Mouse (Mus musculus): ENCODE measurements around the gene Gpr165.
A peak's percentile ranks its signal among the peaks of the same experiment; 100 is the strongest.

The Gpr165 gene

DNA sequence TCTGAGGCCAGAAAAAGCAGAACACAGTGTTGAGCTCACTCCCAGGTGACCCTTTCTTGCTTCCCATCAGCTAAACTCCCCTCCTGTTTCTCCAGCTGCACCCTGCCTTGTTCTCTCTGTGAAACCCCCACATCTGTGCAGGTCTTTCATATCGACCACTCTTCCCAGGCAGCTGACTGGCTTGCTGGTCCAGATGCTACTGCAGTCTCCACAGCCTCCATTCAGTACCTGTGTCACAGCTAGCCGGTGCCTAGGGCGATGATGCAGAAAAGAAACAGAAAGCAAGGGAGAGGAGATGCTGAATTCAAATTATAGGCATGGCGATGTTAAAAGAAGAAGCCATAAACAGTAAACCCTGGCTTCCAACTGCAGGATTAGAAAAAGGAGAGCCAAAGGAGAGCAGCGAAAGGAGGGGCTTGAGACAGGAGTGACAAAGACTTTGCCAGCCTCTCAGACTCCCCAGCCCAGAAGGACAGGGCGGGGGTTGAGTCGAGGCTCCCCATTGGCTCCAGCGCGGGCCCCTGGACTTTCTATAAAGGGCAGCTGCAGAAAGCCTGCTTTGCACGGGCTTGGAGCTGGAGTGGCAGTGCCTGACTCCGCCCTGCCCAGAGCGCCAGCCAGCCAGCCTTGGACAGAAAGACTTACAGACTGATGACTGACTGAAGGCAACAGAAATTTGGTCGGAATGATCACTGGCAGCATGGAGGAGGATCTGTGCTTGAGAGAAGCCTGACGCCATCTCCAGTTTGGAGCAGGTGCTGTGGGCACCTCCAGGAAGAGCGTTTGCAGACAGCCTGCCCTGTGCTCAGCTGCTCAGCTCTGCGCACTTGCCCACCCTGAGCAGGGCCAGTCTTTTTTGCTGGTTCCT, at the start of gene Gpr165:
Gene Gpr165 (plus strand): TSS at position 535 of the 868 bp plus-strand sequence.
- DNase-seq (ENCODE audit: low read depth, low spot score) = peak; percentile 28

DNA sequence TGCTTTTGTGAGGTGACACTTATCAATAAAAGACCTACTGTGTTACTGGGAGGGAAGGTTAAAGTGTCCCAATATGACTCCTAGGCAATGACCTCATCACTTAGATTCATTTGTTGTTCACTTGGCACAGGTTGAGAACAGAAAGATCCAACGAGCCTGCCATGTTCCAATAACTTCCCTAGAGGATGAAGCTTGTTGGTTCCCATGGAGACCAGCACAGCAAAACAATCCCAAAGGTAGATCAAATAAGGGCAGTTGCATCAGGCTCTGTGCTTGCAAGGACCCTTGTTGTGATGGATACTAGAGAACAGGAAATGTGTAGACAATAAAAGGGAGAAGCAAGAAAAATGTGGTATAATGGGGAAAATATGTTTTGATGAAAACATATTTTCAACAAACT, 38.4 kb upstream of the Gpr165 start:
- no peak for DNase-seq (ENCODE audit: low read depth, low spot score)

Data from brain, embryonic 18.5 days (tissue).